Mouse (Mus musculus): ENCODE data around the gene Glis1. TPM values are rescaled to one million over a fixed set of nuclear protein-coding genes. Genes with fewer than 3 reads are reported as not detected.
A peak's percentile ranks its signal among the peaks of the same experiment; 100 is the strongest.

Glis1 gene
- total RNA-seq, 2 experiments from 2014 or later: 1.4 to 2.3 TPM

DNA sequence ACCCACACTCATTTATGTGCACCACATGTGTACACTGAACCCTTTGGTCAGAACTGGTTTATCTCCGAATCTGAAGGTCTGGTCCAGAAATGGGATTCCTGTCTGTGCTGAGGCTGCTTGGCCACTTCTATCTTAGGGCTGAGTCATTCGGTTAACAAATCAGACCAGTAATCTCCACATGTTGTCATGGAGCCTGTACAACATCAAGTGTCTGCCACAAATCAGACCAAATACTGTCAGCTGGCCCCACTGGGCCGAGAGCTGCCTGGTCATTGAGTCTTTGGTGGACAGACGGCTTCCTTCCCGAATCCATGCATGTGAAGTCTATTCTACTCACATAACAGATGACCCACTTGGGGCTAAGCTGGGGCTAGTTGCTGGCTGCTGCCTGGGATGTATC, 58.6 kb downstream of the Glis1 start:
- intact Hi-C loops (cut with DNase I): no loop called here
- no peak for DNase-seq (ENCODE audit: extremely low spot score in 1 of 2, low spot score in 2 of 2)

GRCm38 (mm10) chr4:107495751-107496430, 61.5 kb downstream of the Glis1 start:
- intact Hi-C loops (cut with DNase I): no loop called here
- no peak for DNase-seq (ENCODE audit: extremely low spot score in 1 of 2, low spot score in 2 of 2)

GRCm38 (mm10) chr4:107497430-107497935, 63.1 kb downstream of the Glis1 start:
- DNase-seq (ENCODE audit: extremely low spot score in 1 of 2, low spot score in 2 of 2): no peak
- intact Hi-C loops (cut with DNase I): no loop called here

GRCm38 (mm10) chr4:107502601-107503051, 68.2 kb downstream of the Glis1 start:
- intact Hi-C loops (cut with DNase I): no loop called here
- DNase-seq (ENCODE audit: extremely low spot score in 1 of 2, low spot score in 2 of 2): peak; percentile 19 to 38

DNA sequence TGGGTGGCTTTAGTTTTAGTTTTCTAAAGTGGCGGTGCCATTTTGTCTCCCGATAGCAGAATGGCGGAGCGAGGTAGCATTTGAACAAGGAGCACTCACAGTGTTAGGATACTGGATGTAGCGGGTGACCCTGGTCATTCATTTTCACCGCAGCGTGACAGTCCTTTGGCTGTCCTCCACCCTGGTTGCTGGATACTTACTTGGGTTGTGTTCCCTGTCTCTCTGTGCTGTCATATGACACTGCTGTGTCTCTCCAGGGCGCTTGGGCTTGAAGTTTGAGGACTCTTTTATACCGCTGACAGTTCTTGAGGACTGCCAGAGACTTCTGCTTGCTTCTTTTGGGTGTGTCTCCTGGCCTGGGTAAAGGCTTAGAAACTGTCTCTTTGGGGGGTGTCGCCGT, 80.6 kb downstream of the Glis1 start:
- intact Hi-C loops (cut with DNase I): no loop called here

DNA sequence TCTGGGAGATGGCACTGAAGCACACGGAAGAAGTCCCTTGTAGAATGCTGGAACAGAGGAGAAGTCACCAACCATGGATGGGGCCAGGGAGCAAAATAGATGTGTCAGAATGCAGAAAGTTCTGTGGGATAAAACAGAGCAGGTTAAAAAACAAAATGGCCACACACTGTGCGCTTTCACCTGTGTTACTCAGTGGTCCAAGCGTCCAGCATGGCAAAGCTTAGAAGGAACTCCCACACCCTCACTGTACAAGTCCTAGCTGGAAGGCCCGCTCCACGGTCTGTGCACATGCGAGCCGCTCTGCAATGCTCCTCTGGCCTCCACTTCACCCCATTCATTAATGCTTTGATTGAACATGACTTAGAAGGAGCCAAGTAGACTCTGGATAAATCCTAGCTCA, 81.2 kb downstream of the Glis1 start:
- intact Hi-C loops (cut with DNase I): no loop called here
- DNase-seq (ENCODE audit: extremely low spot score in 1 of 2, low spot score in 2 of 2): peak in 1 of 2 experiments; percentile 9

More for the DNA sequence above, 80.6 kb downstream of the Glis1 start:
- DNase-seq (ENCODE audit: extremely low spot score in 1 of 2, low spot score in 2 of 2): peak in 1 of 2 experiments; percentile 11

DNA sequence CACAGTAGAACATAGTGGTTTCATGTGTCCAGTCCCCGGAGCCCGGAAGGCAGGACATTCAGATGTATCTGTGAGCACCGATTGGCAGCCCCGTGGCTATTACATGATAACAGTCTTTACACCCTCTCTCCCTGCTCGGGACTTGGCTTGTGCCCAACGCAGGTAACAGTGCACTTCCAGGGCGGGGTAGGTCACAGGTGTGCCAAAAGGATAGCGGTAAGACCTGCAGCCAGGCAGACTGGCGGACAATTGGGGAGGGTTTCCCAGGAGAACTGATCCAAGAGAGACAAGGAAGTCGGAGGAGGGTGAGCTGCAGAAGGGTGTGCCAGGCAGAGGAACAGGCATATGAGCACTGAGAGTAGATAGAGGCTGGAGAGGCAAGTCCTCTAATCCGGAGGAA, 84.4 kb downstream of the Glis1 start:
- intact Hi-C loops (cut with DNase I): no loop called here
- DNase-seq (ENCODE audit: extremely low spot score in 1 of 2, low spot score in 2 of 2): peak in 1 of 2 experiments; percentile 16

- DNase-seq (ENCODE audit: extremely low spot score in 1 of 2, low spot score in 2 of 2): peak in 1 of 2 experiments; percentile 9
- intact Hi-C loops (cut with DNase I): no loop called here
Measured at GRCm38 (mm10) chr4:107520071-107520470, 85.7 kb downstream of the Glis1 start.

- intact Hi-C loops (cut with DNase I): no loop called here
- peak in 1 of 2 experiments; percentile 15 for DNase-seq (ENCODE audit: extremely low spot score in 1 of 2, low spot score in 2 of 2)
Measured at GRCm38 (mm10) chr4:107520816-107521215, 86.4 kb downstream of the Glis1 start.

- DNase-seq (ENCODE audit: extremely low spot score in 1 of 2, low spot score in 2 of 2): no peak
- intact Hi-C loops (cut with DNase I): no loop called here
Measured at GRCm38 (mm10) chr4:107523607-107524151, 89.3 kb downstream of the Glis1 start.

GRCm38 (mm10) chr4:107535126-107535525, 100.7 kb downstream of the Glis1 start:
- intact Hi-C loops (cut with DNase I): no loop called here
- DNase-seq (ENCODE audit: extremely low spot score in 1 of 2, low spot score in 2 of 2): peak in 1 of 2 experiments; percentile 26

DNA sequence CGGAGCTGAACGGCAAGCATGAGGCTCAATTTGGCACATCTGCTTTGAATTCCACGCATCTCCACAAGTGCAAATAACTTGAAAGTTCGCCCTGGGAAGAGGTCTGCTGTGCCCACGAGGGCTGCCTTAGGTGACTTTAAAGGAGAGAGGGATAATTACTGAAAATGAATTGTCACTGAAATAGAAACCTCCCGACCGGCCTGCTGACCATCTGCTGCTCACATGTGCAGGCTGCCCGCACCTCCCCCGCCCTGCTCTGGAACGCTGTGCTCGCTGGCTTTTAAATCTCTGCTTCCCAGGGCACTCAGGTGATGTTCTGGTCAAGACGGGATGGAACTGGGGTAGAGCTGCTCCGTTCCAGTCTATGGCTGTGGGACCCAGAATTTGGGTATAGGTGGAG, 103.7 kb downstream of the Glis1 start:
- intact Hi-C loops (cut with DNase I): no loop called here
- DNase-seq (ENCODE audit: extremely low spot score in 1 of 2, low spot score in 2 of 2): peak in 1 of 2 experiments; percentile 46

GRCm38 (mm10) chr4:107538561-107538960, 104.2 kb downstream of the Glis1 start:
- peak in 1 of 2 experiments; percentile 9 for DNase-seq (ENCODE audit: extremely low spot score in 1 of 2, low spot score in 2 of 2)
- intact Hi-C loops (cut with DNase I): no loop called here

GRCm38 (mm10) chr4:107539021-107539420, 104.6 kb downstream of the Glis1 start:
- no peak for DNase-seq (ENCODE audit: extremely low spot score in 1 of 2, low spot score in 2 of 2)
- intact Hi-C loops (cut with DNase I): no loop called here

DNA sequence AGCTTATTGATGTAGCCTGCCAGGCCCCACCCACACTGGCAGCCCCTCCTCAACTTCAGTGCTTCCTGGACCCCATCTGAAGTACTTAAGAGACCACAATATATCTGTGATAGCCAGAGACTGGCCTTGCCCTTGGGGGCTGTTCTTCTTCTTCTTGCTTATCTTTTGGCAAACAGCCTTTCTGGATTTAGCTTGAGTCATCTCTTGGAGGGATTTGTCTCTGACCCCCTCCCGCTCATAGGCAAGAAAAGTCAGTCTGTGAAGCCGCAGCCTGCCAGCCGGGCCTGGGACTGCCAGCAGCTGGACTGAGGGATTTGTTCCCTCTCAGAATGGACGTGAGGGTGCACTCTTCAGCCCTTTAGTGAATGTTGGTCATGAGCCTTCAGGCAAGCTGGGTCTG, 107.4 kb downstream of the Glis1 start:
- intact Hi-C loops (cut with DNase I): no loop called here
- peak in 1 of 2 experiments; percentile 9 for DNase-seq (ENCODE audit: extremely low spot score in 1 of 2, low spot score in 2 of 2)

- DNase-seq (ENCODE audit: extremely low spot score in 1 of 2, low spot score in 2 of 2): no peak
- intact Hi-C loops (cut with DNase I): no loop called here
Measured at GRCm38 (mm10) chr4:107544843-107545242, 110.5 kb downstream of the Glis1 start.

- peak in 1 of 2 experiments; percentile 10 for DNase-seq (ENCODE audit: extremely low spot score in 1 of 2, low spot score in 2 of 2)
- intact Hi-C loops (cut with DNase I): no loop called here
Measured at GRCm38 (mm10) chr4:107545726-107546125, 111.3 kb downstream of the Glis1 start.

DNA sequence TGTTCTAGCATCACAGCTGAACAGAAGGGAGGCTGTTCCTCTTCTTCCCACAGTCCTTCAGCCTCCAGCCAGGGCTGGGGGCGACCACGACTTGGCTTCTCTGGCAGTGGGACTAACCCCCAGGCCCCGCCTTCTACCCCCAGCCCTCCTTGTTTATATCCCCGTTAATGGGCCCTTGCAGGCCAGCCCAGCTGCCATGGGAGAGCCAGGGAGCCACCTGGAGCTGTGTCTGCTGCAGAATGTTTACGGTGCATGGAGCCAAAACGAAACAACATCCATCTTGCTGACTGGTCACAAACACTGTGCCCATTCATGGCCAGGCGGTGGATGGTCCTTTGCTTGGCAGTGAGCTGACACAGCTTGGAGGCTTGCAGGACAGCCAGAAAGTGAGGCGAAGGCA, 112.1 kb downstream of the Glis1 start:
- intact Hi-C loops (cut with DNase I): no loop called here
- peak; percentile 13 to 33 for DNase-seq (ENCODE audit: extremely low spot score in 1 of 2, low spot score in 2 of 2)

- intact Hi-C loops (cut with DNase I): no loop called here
- peak in 1 of 2 experiments; percentile 11 for DNase-seq (ENCODE audit: extremely low spot score in 1 of 2, low spot score in 2 of 2)
Measured at GRCm38 (mm10) chr4:107550096-107550495, 115.7 kb downstream of the Glis1 start.

DNA sequence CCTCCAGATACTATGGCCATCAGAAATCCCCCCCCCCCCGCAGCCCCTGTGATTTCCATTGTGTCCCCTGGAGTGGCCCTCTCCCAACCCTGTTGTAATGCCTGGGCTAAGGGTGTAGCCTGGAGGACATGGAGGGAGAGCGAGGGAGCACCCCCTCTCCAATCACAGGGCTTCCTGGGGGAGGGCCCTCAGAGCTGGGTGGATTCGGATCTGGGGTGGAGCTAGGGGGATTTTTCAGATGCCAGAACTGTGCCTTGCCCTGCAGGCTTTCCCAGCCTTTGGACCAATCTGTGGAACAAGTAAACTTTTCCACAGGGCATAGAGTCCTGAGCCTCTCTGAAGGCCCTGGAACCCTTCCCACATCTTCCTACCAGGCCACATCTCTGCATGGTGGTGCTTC, 116.2 kb downstream of the Glis1 start:
- peak in 1 of 2 experiments; percentile 17 for DNase-seq (ENCODE audit: extremely low spot score in 1 of 2, low spot score in 2 of 2)
- intact Hi-C loops (cut with DNase I): no loop called here
